Comparison of ENCODE assay signal across 15 mouse cellular contexts in genomic region chr14:120937102-120937501, GRCm38 (mm10).
"Had no signal": no experiment of that assay in that cellular context is flagged by ENCODE, and none has a peak within 500 bp of the region (broad histone marks: within the 10 kb centered on the region; RNA-seq: fewer than 3 reads in every experiment).

No protein-coding gene starts in this region.

- H3K4me3 ChIP-seq: liver, embryonic 13.5 days; liver, embryonic 15.5 days; megakaryocyte, embryonic 14.5 days; midbrain, embryonic 13.5 days; midbrain, embryonic 15.5 days; neural tube, embryonic 12.5 days had no signal

- H3K27me3 ChIP-seq: liver, embryonic 13.5 days; liver, embryonic 15.5 days; megakaryocyte, embryonic 14.5 days; midbrain, embryonic 13.5 days; midbrain, embryonic 15.5 days; neural tube, embryonic 12.5 days had no signal

- H3K27ac ChIP-seq: liver, embryonic 13.5 days; liver, embryonic 15.5 days; macrophage; midbrain, embryonic 13.5 days; midbrain, embryonic 15.5 days; neural tube, embryonic 12.5 days had no signal

- ATAC-seq: liver, postnatal 0 days; midbrain, embryonic 13.5 days; midbrain, embryonic 15.5 days had no signal

- DNase-seq: liver; liver, embryonic 13.5 days; liver, postnatal 0 days; right cerebral cortex, postnatal 14 days; thymus, adult 2 months; thymus, postnatal 25 days; thymus, postnatal 4 days had no signal

- H3K4me2 ChIP-seq: liver, embryonic 11.5 days; liver, embryonic 13.5 days; liver, embryonic 15.5 days; midbrain, embryonic 11.5 days; midbrain, embryonic 13.5 days; midbrain, embryonic 15.5 days; neural tube, embryonic 12.5 days had no signal

- H3K9me3 ChIP-seq: liver, embryonic 13.5 days; liver, embryonic 15.5 days; megakaryocyte, embryonic 14.5 days; midbrain, embryonic 13.5 days; midbrain, embryonic 15.5 days; neural tube, embryonic 12.5 days had no signal

- H3K9ac ChIP-seq: liver, embryonic 13.5 days; liver, embryonic 15.5 days; liver, postnatal 0 days; midbrain, embryonic 13.5 days; midbrain, embryonic 15.5 days; neural tube, embryonic 12.5 days had no signal

- H3K4me1 ChIP-seq: liver, embryonic 13.5 days; liver, embryonic 15.5 days; midbrain, embryonic 13.5 days; midbrain, embryonic 15.5 days; neural tube, embryonic 12.5 days had no signal
